Mouse (Mus musculus) liver, embryonic 16.5 days (tissue): Measurements from ENCODE around the gene Tll1. TPM values are rescaled to one million over a fixed set of nuclear protein-coding genes. Genes with fewer than 3 reads are reported as not detected.
"Not testable (repeated sequence)": the region's sequence is repeated elsewhere in the genome, so short reads cannot be mapped to it uniquely, and the experiment has no call there.

Source experiments
- ATAC-seq: fragments of 200-750 bp; cut with Nextera tagmentation; 2 replicates; pipeline ENCODE4 v1.8.0; 2017; ENCODE audit warnings: low read depth, mild to moderate bottlenecking, moderate number of reproducible peaks, moderate library complexity
- H3K27ac ChIP-seq: fragments of 300-500 bp; sonication (generic); 2 replicates; pipeline ENCODE4 v1.5.1; 2014; ENCODE audit warnings: mild to moderate bottlenecking, low read length
- H3K27me3 ChIP-seq: fragments of 300-500 bp; sonication (generic); 2 replicates; pipeline ENCODE4 v1.6.1; 2014; ENCODE audit warnings: low read depth, low read length, mixed read lengths; ENCODE audit not compliant: control insufficient read depth, insufficient read depth
- H3K36me3 ChIP-seq: fragments of 300-500 bp; sonication (generic); 2 replicates; pipeline ENCODE4 v1.6.1; 2014; ENCODE audit warnings: mild to moderate bottlenecking; ENCODE audit not compliant: control insufficient read depth, insufficient read depth
- H3K4me1 ChIP-seq: fragments of 300-500 bp; sonication (generic); 2 replicates; pipeline ENCODE4 v1.6.1; 2014; ENCODE audit warnings: low read depth, low read length, mixed read lengths; ENCODE audit not compliant: control insufficient read depth
- H3K4me2 ChIP-seq: fragments of 300-500 bp; sonication (generic); 2 replicates; pipeline ENCODE4 v1.6.1; 2014; ENCODE audit warnings: low read depth, low read length, mixed read lengths
- H3K4me3 ChIP-seq: fragments of 300-500 bp; sonication (generic); 2 replicates; pipeline ENCODE4 v1.5.1; 2014; ENCODE audit warnings: low read depth, mild to moderate bottlenecking, low read length
- H3K9ac ChIP-seq: fragments of 300-500 bp; sonication (generic); 2 replicates; pipeline ENCODE4 v1.6.1; 2014; ENCODE audit warnings: low read depth, low read length
- H3K9me3 ChIP-seq: fragments of 300-500 bp; sonication (generic); replicated peaks from 2 replicates; pipeline ENCODE4 v1.6.1; 2016; ENCODE audit warnings: low read length; ENCODE audit not compliant: control insufficient read depth
- WGBS: fragments of 180-500 bp; shearing (Covaris S2); extraction: QIAGEN DNeasy Blood & Tissue Kit; methylation state at CpG from one replicate; pipeline ENCODE4 v1.1.7; 2014; ENCODE audit not compliant: insufficient replicate concordance; 5-methylcytosine and 5-hydroxymethylcytosine counted together
- polyA plus RNA-seq: library from polyadenylated mRNA; unstranded; fragments of >200 nt; fragmentation: Nextera tagmentation; extraction: Ambion mirVana; gene quantifications from 2 replicates; pipeline ENCODE4 v1.2.1, GENCODE M21; 2015

The Tll1 gene
- polyA plus RNA-seq, 1 experiment from 2014 or later: 0.05 TPM

GRCm38 (mm10) chr8:64030672-64031385 lies 175.2 kb downstream of the Tll1 start:
- no peaks in the 10 kb centered on the region for H3K27me3 ChIP-seq
- no peak overlapping the region for H3K27ac ChIP-seq
- WGBS: 69% methylated on average over 4 of the region's 4 CpGs
- no peak overlapping the region for H3K4me3 ChIP-seq
- H3K4me2 ChIP-seq: no peak overlapping the region
- no peak for ATAC-seq
- no peaks in the 10 kb centered on the region for H3K9me3 ChIP-seq
- H3K36me3 ChIP-seq: no peaks in the 10 kb centered on the region
- no peaks in the 10 kb centered on the region for H3K4me1 ChIP-seq
- H3K9ac ChIP-seq: no peak overlapping the region

- Histone ChIP-seq H3K4me2 (no peak overlapping the region), H3K27ac (no peak overlapping the region), H3K9me3 (no peaks in the 10 kb centered on the region), H3K4me1 (no peaks in the 10 kb centered on the region), H3K36me3 (no peaks in the 10 kb centered on the region), H3K9ac (no peak overlapping the region), H3K27me3 (no peaks in the 10 kb centered on the region), H3K4me3 (no peak overlapping the region)
- no peak for ATAC-seq
Measured at GRCm38 (mm10) chr8:64030081-64030480, 176.0 kb downstream of the Tll1 start.

GRCm38 (mm10) chr8:64029525-64029924 lies 176.5 kb downstream of the Tll1 start:
- Histone ChIP-seq H3K9me3 (no peaks in the 10 kb centered on the region), H3K4me2 (no peak overlapping the region), H3K36me3 (no peaks in the 10 kb centered on the region)

GRCm38 (mm10) chr8:64024359-64024758 lies 181.7 kb downstream of the Tll1 start:
- H3K4me2 ChIP-seq: no peak overlapping the region
- 64% methylated on average over 5 of the region's 5 CpGs for WGBS
- H3K9ac ChIP-seq: no peak overlapping the region
- no peaks in the 10 kb centered on the region for H3K36me3 ChIP-seq
- H3K27ac ChIP-seq: no peak overlapping the region
- no peak overlapping the region for H3K4me3 ChIP-seq
- H3K9me3 ChIP-seq: no peaks in the 10 kb centered on the region
- H3K27me3 ChIP-seq: no peaks in the 10 kb centered on the region
- no peak for ATAC-seq
- H3K4me1 ChIP-seq: no peaks in the 10 kb centered on the region

More at GRCm38 (mm10) chr8:64029525-64029924, 176.5 kb downstream of the Tll1 start:
- ATAC-seq: no peak
- Histone ChIP-seq H3K4me3 (no peak overlapping the region), H3K4me1 (no peaks in the 10 kb centered on the region), H3K9ac (no peak overlapping the region), H3K27ac (no peak overlapping the region), H3K27me3 (no peaks in the 10 kb centered on the region)
- WGBS: 68% methylated on average over 3 of the region's 3 CpGs

- ATAC-seq: no peak
- Histone ChIP-seq H3K9ac (no peak overlapping the region), H3K27ac (no peak overlapping the region), H3K9me3 (no peaks in the 10 kb centered on the region), H3K4me3 (no peak overlapping the region), H3K4me2 (no peak overlapping the region), H3K36me3 (no peaks in the 10 kb centered on the region), H3K27me3 (no peaks in the 10 kb centered on the region), H3K4me1 (no peaks in the 10 kb centered on the region)
- WGBS: 30% methylated on average over 5 of the region's 5 CpGs
Measured at GRCm38 (mm10) chr8:64023579-64023978, 182.5 kb downstream of the Tll1 start.

- no peak overlapping the region for H3K27ac ChIP-seq
- no peaks in the 10 kb centered on the region for H3K36me3 ChIP-seq
- no peak overlapping the region for H3K4me3 ChIP-seq
- H3K27me3 ChIP-seq: no peaks in the 10 kb centered on the region
- H3K4me1 ChIP-seq: no peaks in the 10 kb centered on the region
- ATAC-seq: no peak
- H3K9ac ChIP-seq: no peak overlapping the region
- WGBS: 74% methylated on average over 2 of the region's 2 CpGs
- H3K9me3 ChIP-seq: no peaks in the 10 kb centered on the region
- no peak overlapping the region for H3K4me2 ChIP-seq
Measured at GRCm38 (mm10) chr8:64023027-64023426, 183.0 kb downstream of the Tll1 start.

- WGBS: 42% methylated on average over 9 of the region's 9 CpGs
- H3K4me3 ChIP-seq, H3K4me1 ChIP-seq, H3K36me3 ChIP-seq, H3K4me2 ChIP-seq, H3K27ac ChIP-seq, H3K9ac ChIP-seq, H3K27me3 ChIP-seq, H3K9me3 ChIP-seq, ATAC-seq: not testable (repeated sequence)
Measured at GRCm38 (mm10) chr8:63970612-63971391, 235.3 kb downstream of the Tll1 start.
